Mouse (Mus musculus) heart, postnatal 25 days (tissue): Measurements from ENCODE around the gene Duoxa1. TPM values are rescaled to one million over a fixed set of nuclear protein-coding genes. Genes with fewer than 3 reads are reported as not detected.
A peak's percentile ranks its signal among the peaks of the same experiment; 100 is the strongest.

Experiments used
- DNase-seq: peaks from one replicate; pipeline ENCODE4 v3.0.0; 2022; ENCODE audit warnings: low spot score
- intact Hi-C: fragments of 180-260 bp; cut with DNase I; formaldehyde crosslinking; loops from one replicate; pipeline ENCODE4 v1.15.1; 2025
- total RNA-seq, 2 experiments: library from RNA; stranded (reverse); gene quantifications; 2 replicates each; pipeline ENCODE4 v1.2.3; 2021

Gene Duoxa1
- total RNA-seq, 2 experiments from 2014 or later: 0.28 to 0.29 TPM

DNA sequence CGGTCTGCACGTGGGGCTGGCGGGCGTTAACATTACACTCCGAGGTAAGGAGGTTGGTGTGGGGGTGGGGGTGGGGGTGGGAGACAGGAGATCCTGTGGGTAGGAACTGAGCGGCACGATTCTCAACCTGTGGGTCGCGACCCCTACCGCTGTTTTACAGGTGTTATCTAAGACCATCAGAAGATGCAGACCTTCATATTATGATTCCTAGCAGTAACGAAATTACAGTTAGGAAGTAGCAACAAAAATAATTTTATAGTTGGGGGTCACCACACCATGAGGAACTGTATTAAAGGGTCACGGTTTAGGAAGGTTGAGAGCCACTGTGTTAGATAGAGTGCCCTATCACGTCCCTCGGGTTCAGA is 12.9 kb downstream of the Duoxa1 start:
- intact Hi-C loops: loop anchor here (2.0 kb wide), 1 partner anchor 106 kb away; no protein-coding TSS in a partner anchor

DNA sequence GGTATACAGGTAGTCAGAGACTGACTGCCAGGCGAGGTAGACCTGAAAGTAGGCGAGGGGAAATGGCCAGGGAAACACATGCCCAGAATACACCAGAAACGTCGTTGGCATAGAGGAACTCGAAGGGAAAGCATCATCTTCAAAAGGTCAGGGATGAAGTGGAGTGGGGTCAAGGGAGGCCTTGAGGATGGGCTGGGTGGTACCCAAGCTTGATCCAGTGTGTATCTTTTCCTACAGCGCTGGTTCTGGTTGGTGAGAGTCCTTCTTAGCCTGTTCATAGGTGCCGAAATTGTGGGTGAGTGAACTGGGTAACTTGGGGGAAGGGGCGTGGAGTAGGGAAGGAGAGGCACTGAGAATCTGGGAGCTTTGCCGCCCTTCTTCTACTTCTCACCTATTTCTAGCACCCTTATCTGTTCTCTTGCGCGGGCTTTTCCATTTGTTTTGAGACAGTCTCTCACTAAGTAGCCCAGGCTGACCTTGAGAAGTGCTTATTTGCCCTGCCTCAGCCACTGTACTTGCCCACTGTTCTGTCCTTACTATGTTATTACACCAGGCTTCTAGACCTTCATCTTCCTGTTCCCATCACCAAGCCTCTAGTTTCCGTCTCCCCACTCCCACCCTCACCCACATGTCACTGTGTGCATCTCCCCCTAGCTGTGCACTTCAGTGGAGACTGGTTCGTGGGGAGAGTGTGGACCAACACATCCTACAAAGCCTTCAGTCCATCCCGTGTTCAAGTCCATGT is 13.4 kb downstream of the Duoxa1 start:
- intact Hi-C loops: loop anchor here (2.0 kb wide), 1 partner anchor 105 kb away; no protein-coding TSS in a partner anchor
- DNase-seq: no peak

More for the DNA sequence above, 12.9 kb downstream of the Duoxa1 start:
- no peak for DNase-seq

- no peak for DNase-seq
- intact Hi-C loops: no loop called here
Observed at GRCm38 (mm10) chr2:122298596-122299490, 14.7 kb downstream of the Duoxa1 start, which contains the start of gene Duoxa2. TSS of gene Duoxa2 (plus strand) at chr2:122298900.

DNA sequence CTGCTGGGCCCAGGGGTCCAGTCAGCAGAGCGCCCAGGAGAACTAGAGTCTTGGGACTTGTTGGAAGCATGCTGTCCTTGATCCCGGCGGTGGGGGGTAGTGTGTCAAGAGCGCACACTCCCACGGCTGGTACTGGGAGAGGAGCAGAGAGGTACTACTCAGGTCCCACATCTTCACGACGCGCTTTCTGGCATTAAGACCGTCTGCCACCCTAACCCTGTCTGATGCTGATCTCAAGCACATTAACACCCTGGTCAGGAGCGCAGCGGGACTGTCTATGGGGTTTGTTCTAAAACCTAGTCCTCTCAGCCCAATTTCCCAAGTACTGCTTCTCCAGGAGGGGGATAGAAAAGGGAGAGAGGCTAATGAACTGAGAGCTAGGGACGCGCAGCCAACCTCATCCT is 15.4 kb downstream of the Duoxa1 start, which contains the start of gene Duox2:
Duox2 (minus strand) TSS at position 354 of the 404 bp plus-strand sequence.
- DNase-seq: no peak
- intact Hi-C loops: no loop called here

DNA sequence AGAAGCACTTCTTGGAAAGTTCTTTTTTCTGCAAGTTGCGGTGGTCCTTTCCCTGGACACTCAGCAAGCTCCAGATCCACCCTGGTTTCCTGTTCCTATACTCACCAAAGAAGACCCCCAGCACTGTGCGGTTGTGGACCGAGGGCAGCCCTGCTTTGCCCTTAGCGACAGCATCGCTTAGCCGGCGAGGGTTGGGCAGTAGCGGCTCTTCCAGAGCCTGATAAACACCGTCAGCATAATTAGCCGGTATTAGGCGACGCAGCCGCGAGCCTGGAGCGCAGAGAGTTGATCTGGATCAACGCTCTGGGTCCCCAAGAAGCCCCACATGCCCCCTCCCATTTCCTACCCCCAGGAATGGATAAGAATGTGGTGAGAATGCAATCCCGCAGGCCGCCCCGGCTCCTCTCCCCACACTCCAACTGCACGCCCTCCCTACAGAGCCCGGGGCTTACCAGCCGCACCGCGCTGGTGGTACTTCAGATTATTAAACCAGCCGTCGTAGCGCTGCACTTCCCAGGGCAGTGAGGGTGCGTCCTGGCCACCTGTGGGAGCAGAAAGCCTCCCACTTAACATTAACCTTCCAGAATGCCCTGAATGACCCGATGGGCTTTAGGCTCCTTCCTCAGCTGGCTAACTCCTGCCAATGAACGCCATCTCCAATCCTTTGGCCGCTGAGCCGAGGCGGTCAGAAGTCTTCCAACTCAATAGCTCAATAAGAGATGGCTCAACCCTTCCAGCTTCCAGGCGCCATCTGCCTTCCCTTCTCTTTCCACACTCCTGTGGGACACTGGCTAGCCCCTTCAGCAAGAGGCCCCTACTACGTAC is 16.0 kb downstream of the Duoxa1 start:
- intact Hi-C loops: no loop called here

DNA sequence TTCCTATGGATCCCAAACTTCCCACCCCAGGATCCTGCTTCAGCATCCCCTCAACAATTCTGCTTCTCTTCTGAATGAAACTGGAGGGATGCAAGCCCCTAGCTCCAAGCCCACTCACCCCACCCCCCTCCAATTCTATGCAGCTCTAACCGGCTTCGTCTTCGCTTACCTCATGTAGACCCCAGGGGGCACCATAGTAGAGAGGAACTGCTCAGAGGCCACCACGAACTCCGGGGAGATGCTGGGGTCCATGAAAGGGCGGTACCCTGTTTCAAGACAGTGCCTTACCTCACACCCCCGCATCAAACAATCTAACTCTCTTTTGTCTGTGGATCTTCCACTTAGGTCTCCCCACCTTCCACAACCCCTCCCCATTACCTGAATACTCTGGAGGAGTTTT is 18.6 kb downstream of the Duoxa1 start:
- intact Hi-C loops: no loop called here
- no peak for DNase-seq

More for the DNA sequence above, 16.0 kb downstream of the Duoxa1 start:
- no peak for DNase-seq

- intact Hi-C loops: no loop called here
- peak; percentile 29 for DNase-seq
Observed at GRCm38 (mm10) chr2:122286137-122286536, 27.4 kb downstream of the Duoxa1 start.

DNA sequence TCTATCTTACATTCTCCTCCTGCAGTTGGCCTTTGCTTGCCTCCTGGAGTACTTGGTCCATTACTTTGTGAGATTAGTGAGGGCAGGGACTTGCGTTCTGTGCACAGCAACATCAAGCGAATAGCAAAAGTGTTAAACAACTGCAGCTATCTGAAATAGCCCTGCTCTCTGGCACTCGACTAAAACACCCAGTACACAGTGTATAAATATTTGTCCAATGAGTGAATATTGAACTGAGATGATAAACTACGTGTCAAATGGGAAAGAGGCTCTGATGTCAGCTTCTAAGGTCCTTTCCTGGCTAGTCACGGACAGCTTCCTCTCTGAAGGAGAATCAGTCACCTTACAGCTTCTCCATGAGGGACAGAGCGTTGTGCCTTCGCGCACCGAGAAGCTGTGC is 29.4 kb downstream of the Duoxa1 start:
- DNase-seq: no peak
- intact Hi-C loops: no loop called here

DNA sequence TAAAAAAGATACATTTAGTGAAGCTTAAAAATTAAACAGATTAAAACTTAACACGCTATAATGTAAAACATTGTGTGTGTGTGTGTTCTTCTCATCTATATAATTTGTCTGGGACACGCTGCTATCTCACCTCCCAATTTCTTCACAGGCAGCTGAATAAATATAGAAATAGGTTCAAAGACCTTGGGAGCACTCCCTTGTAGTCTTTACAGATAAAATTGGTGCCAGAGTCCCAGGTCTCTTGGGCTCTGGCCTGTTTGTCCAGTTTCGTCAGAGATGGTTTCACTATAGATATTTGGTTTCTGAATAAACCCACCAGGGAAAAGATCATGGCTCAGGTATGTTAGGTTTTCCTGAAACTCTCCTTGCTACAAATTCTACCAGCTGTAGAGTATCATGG is 34.8 kb downstream of the Duoxa1 start:
- intact Hi-C loops: no loop called here
- no peak for DNase-seq

- DNase-seq: no peak
- intact Hi-C loops: no loop called here
Observed at GRCm38 (mm10) chr2:122266407-122267193, 46.9 kb downstream of the Duoxa1 start.

DNA sequence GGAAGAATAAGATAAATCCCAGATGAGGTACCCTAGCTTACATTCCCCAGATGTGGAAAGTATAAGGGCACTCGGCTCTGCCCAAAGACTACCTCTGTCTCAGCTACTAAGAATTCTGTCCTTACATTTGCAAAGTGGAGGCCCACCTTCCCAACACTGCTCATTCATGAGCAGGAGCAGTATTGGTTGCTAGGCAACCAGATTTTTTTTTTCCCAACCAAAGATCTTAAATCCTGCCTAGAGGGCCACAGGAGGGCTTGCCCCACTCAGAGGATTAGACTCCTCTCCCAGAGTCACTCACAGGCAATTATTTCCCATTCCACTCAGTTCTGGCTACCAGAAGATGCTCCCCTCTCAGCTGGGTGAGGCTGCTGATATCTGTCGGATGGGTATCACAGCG is 48.8 kb downstream of the Duoxa1 start:
- intact Hi-C loops: no loop called here
- DNase-seq: no peak

- intact Hi-C loops: no loop called here
- no peak for DNase-seq
Observed at GRCm38 (mm10) chr2:122260729-122261128, 52.8 kb downstream of the Duoxa1 start.

- intact Hi-C loops: no loop called here
- no peak for DNase-seq
Observed at GRCm38 (mm10) chr2:122255997-122256396, 57.5 kb downstream of the Duoxa1 start.

Other genes with a start within 250 kb of the Duoxa1 start
- gene Spg11, start 195.3 kb downstream of the Duoxa1 start, total RNA-seq: 10 to 100 TPM; 10.2 to 11.3 TPM
- gene B2m, start 166.0 kb downstream of the Duoxa1 start, total RNA-seq: 100 to 1,000 TPM; 132 to 152 TPM
- gene Trim69, start 153.0 kb downstream of the Duoxa1 start, total RNA-seq: not detected
- gene Patl2, start 127.5 kb downstream of the Duoxa1 start, total RNA-seq: not detected
- not detected for gene Terb2, start 127.5 kb downstream of the Duoxa1 start, total RNA-seq
- gene Sord, start 79.0 kb downstream of the Duoxa1 start, total RNA-seq: 100 to 1,000 TPM; 120 to 128 TPM
- gene Duox2, start 15.3 kb downstream of the Duoxa1 start, total RNA-seq: under 1 TPM; 0.44 to 0.45 TPM
- gene Duoxa2, start 14.8 kb downstream of the Duoxa1 start, total RNA-seq: under 1 TPM; 0.17 to 0.26 TPM
- gene Duox1, start 1.9 kb upstream of the Duoxa1 start, total RNA-seq: under 1 TPM; 0.20 to 0.23 TPM
- 1 to 10 TPM; 3.7 to 6.6 TPM for gene Shf, start 55.4 kb upstream of the Duoxa1 start, total RNA-seq
- gene Slc28a2, start 112.7 kb upstream of the Duoxa1 start, total RNA-seq: 10 to 100 TPM; 18.8 to 23.8 TPM
- under 1 TPM; 0.48 to 0.75 TPM for gene Gm14085, start 171.2 kb upstream of the Duoxa1 start, total RNA-seq